Mouse (Mus musculus): ENCODE results near the gene Esp36. TPM values are rescaled to one million over a fixed set of nuclear protein-coding genes. Genes with fewer than 3 reads are reported as not detected.
"Not testable (repeated sequence)": the region's sequence is repeated elsewhere in the genome, so short reads cannot be mapped to it uniquely, and the experiment has no call there.

Esp36 gene
- total RNA-seq (2021): not detected

DNA sequence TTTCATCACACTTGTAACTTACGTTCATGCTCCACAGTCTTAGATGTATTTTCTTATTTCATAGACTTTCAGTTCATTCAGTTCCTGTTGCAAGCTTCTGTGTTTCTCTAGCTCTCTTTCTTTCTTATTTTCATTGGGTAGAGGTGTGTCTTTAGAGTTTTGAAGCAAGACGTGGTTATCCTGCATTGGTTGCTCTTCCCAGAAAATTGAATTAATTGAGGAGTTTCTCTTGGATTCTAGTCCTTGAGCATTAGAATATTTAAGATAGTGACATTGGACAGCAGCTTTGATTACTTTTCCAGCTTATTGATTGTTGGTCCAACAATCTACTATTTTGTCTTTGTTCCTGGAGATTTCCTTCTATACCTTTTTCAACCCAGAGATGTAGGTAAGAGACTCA is at the start of gene Esp36:
Esp36 (minus strand) TSS at position 101 of the 400 bp plus-strand sequence.
- DNase-seq (ENCODE audit: extremely low spot score in 1 of 2, low spot score in 1 of 2): no peak

DNA sequence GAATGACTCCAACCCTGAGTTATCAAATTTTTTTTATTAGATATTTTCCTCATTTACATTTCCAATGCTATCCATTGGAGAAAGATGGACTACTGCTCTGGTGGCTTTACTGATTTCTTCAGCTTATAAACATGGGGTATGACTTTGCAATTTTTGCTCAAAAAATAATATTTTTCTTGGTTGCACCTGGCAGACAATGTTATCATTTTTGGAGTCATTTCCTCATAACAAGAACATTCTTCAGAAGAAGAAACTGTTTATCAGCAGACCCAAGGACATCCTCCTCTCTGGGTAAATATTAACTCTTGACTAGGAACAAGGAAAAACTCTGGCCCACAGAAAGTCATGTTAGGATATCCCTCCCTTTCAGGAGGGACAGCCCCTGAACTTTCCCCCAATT is 36.2 kb upstream of the Esp36 start:
- not testable (repeated sequence) for DNase-seq (ENCODE audit: extremely low spot score in 1 of 2, low spot score in 1 of 2)

DNA sequence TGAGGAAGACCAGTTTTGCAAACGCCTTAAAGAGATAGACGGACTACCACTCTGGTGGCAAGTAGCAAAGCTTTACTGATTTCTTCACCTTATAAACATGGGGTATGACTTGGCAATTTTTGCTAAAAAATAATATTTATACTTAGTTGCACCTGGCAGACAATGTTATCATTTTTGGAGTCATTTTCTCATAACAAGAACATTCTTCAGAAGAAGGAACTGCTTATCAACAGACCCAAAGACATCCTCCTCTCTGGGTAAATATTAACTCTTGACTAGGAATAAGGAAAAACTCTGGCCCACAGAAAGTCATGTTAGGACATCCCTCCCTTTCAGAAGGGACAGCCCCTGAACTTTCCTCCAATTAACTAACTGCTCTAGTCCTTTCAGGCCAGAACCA is 30.7 kb upstream of the Esp36 start:
- DNase-seq (ENCODE audit: extremely low spot score in 1 of 2, low spot score in 1 of 2): no peak

DNA sequence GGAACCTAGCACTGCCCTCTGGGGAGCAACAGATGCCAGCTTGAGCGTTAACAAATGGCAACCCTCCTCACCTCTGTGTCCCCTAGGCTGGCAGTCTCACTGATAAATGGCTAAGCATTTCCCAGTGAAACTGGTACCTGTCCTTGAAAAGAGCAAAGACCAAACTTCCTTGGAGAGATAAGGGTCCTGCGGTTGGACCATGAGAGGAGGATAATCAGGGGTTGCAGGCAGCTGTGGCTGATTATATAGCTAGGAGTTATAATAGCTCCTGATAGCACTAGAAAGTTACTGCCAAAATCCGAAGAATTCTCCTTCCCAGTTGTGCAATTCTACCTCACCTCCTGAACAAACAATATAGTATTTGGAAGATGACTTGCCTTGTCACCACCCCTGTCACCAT is 13.8 kb downstream of the Esp36 start:
- DNase-seq (ENCODE audit: extremely low spot score in 1 of 2, low spot score in 1 of 2): no peak

DNA sequence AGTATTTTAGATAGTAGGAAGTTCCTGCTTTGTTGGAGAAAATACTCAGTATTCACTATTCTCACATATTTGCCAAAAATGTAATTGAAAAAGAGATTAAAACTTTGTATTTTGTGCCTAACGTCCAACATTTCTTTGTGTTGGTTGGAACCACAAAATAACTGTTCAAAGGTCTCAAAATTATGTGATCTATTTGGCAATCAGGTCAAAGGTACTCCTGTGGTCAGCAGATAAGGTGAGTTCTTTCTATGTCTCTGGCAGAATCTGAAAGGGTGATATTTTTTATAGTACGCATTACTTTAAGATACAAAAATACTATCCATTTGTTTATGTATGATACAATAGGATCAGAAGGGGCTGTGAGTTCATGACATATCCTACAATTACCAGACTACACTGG is 28.2 kb downstream of the Esp36 start:
- no peak for DNase-seq (ENCODE audit: extremely low spot score in 1 of 2, low spot score in 1 of 2)

Other genes with a start within 250 kb of the Esp36 start
- gene Olfr134, start 248.8 kb downstream of the Esp36 start, total RNA-seq (2021): not detected
- not detected for gene Olfr135, start 215.8 kb downstream of the Esp36 start, total RNA-seq (2021)
- gene Olfr138, start 159.2 kb downstream of the Esp36 start, total RNA-seq (2021): not detected
- gene Olfr137, start 112.6 kb downstream of the Esp36 start, total RNA-seq (2021): not detected
- not detected for gene Olfr136, start 90.4 kb downstream of the Esp36 start, total RNA-seq (2021)
- not detected for gene Esp34, start 134.0 kb upstream of the Esp36 start, total RNA-seq (2021)
- not detected for gene Esp31, start 219.3 kb upstream of the Esp36 start, total RNA-seq (2021)

Data from layer of hippocampus, postnatal 25 days (tissue).